Mouse (Mus musculus): ENCODE results near the gene Rasgef1a. TPM values are rescaled to one million over a fixed set of nuclear protein-coding genes. Genes with fewer than 3 reads are reported as not detected.

Rasgef1a gene
- polyA plus RNA-seq (2017; shearing (Covaris generic)), result 3.0 TPM

GRCm38 (mm10) chr6:118010756-118011615, at the start of gene Rasgef1a:
TSS of gene Rasgef1a (plus strand) at chr6:118011438.

GRCm38 (mm10) chr6:118138731-118139709, 127.8 kb downstream of the Rasgef1a start, which contains the start of gene Csgalnact2:
TSS of gene Csgalnact2 (minus strand) at chr6:118139140.

Other genes with a start within 250 kb of the Rasgef1a start
- gene Zfp637, start 170.3 kb upstream of the Rasgef1a start, polyA plus RNA-seq (2017; shearing (Covaris generic)), result 5.8 TPM
- 2.5 TPM for gene Zfp239, start 149.3 kb upstream of the Rasgef1a start, polyA plus RNA-seq (2017; shearing (Covaris generic))
- gene Hnrnpf, start 111.1 kb upstream of the Rasgef1a start, polyA plus RNA-seq (2017; shearing (Covaris generic)), result 1,189 TPM
- gene Fxyd4, start 73.7 kb upstream of the Rasgef1a start, polyA plus RNA-seq (2017; shearing (Covaris generic)), result 1.6 TPM
- 14.8 TPM for gene Csgalnact2, start 127.7 kb downstream of the Rasgef1a start, polyA plus RNA-seq (2017; shearing (Covaris generic))
- gene Ret, start 186.3 kb downstream of the Rasgef1a start, polyA plus RNA-seq (2017; shearing (Covaris generic)), result 0.20 TPM